Mouse (Mus musculus) kidney, postnatal 10 days (tissue): Measurements from ENCODE around the gene Kansl2.
A peak's percentile ranks its signal among the peaks of the same experiment; 100 is the strongest.

Experiments used
- DNase-seq: peaks from one replicate; pipeline ENCODE4 v3.0.0; 2021; ENCODE audit warnings: mixed read lengths

Gene Kansl2

GRCm38 (mm10) chr15:98533881-98534627 lies at the start of gene Kansl2:
Gene Kansl2, minus strand, starts transcription at chr15:98534264.
- peak; percentile 98 for DNase-seq

- DNase-seq: no peak
These were observed 48.9 kb upstream of the Kansl2 start for GRCm38 (mm10) chr15:98582996-98583395.

- DNase-seq: peak; percentile 74
These were observed 48.3 kb upstream of the Kansl2 start for GRCm38 (mm10) chr15:98582410-98582809.

- DNase-seq: peak; percentile 90
These were observed 45.9 kb upstream of the Kansl2 start for GRCm38 (mm10) chr15:98579795-98580464.

GRCm38 (mm10) chr15:98579310-98579709 lies 45.2 kb upstream of the Kansl2 start:
- no peak for DNase-seq

- no peak for DNase-seq
These were observed 39.2 kb upstream of the Kansl2 start for GRCm38 (mm10) chr15:98573293-98573692.

GRCm38 (mm10) chr15:98570873-98571538 lies 36.9 kb upstream of the Kansl2 start, which contains the start of the genes Ccnt1 and 4930415O20Rik:
Gene Ccnt1, minus strand, starts transcription at chr15:98570923.
Gene 4930415O20Rik, plus strand, starts transcription at chr15:98571004.
- no peak for DNase-seq

GRCm38 (mm10) chr15:98569795-98570365 lies 35.8 kb upstream of the Kansl2 start:
- DNase-seq: no peak

- DNase-seq: no peak
These were observed 35.2 kb upstream of the Kansl2 start for GRCm38 (mm10) chr15:98569216-98569615.

- DNase-seq: no peak
These were observed 34.4 kb upstream of the Kansl2 start for GRCm38 (mm10) chr15:98568256-98569033.

- DNase-seq: peak; percentile 100
These were observed 33.4 kb upstream of the Kansl2 start for GRCm38 (mm10) chr15:98567278-98568134.

GRCm38 (mm10) chr15:98566973-98567277 lies 32.9 kb upstream of the Kansl2 start:
- DNase-seq: no peak

GRCm38 (mm10) chr15:98557186-98557585 lies 23.1 kb upstream of the Kansl2 start:
- DNase-seq: no peak

- no peak for DNase-seq
These were observed 21.8 kb upstream of the Kansl2 start for GRCm38 (mm10) chr15:98555881-98556280.

- no peak for DNase-seq
These were observed 18.7 kb upstream of the Kansl2 start for GRCm38 (mm10) chr15:98552758-98553157.

- no peak for DNase-seq
These were observed 12.8 kb upstream of the Kansl2 start for GRCm38 (mm10) chr15:98546843-98547242.

GRCm38 (mm10) chr15:98545151-98545550 lies 11.1 kb upstream of the Kansl2 start:
- no peak for DNase-seq

- no peak for DNase-seq
These were observed 9.3 kb upstream of the Kansl2 start for GRCm38 (mm10) chr15:98543341-98543740.

- DNase-seq: no peak
These were observed 7.0 kb upstream of the Kansl2 start for GRCm38 (mm10) chr15:98541064-98541463.

GRCm38 (mm10) chr15:98537923-98538322 lies 3.9 kb upstream of the Kansl2 start:
- no peak for DNase-seq

GRCm38 (mm10) chr15:98536828-98537510 lies 2.9 kb upstream of the Kansl2 start:
- DNase-seq: no peak
